Mouse (Mus musculus) liver, embryonic 16.5 days (tissue): ENCODE data around the gene Mki67. TPM values are rescaled to one million over a fixed set of nuclear protein-coding genes. Genes with fewer than 3 reads are reported as not detected.

Source experiments
- ATAC-seq: fragments of 200-750 bp; cut with Nextera tagmentation; 2 replicates; pipeline ENCODE4 v1.8.0; 2017; ENCODE audit warnings: low read depth, mild to moderate bottlenecking, moderate number of reproducible peaks, moderate library complexity
- H3K27ac ChIP-seq: fragments of 300-500 bp; sonication (generic); 2 replicates; pipeline ENCODE4 v1.5.1; 2014; ENCODE audit warnings: mild to moderate bottlenecking, low read length
- H3K27me3 ChIP-seq: fragments of 300-500 bp; sonication (generic); 2 replicates; pipeline ENCODE4 v1.6.1; 2014; ENCODE audit warnings: low read depth, low read length, mixed read lengths; ENCODE audit not compliant: control insufficient read depth, insufficient read depth
- H3K36me3 ChIP-seq: fragments of 300-500 bp; sonication (generic); 2 replicates; pipeline ENCODE4 v1.6.1; 2014; ENCODE audit warnings: mild to moderate bottlenecking; ENCODE audit not compliant: control insufficient read depth, insufficient read depth
- H3K4me1 ChIP-seq: fragments of 300-500 bp; sonication (generic); 2 replicates; pipeline ENCODE4 v1.6.1; 2014; ENCODE audit warnings: low read depth, low read length, mixed read lengths; ENCODE audit not compliant: control insufficient read depth
- H3K4me2 ChIP-seq: fragments of 300-500 bp; sonication (generic); 2 replicates; pipeline ENCODE4 v1.6.1; 2014; ENCODE audit warnings: low read depth, low read length, mixed read lengths
- H3K4me3 ChIP-seq: fragments of 300-500 bp; sonication (generic); 2 replicates; pipeline ENCODE4 v1.5.1; 2014; ENCODE audit warnings: low read depth, mild to moderate bottlenecking, low read length
- H3K9ac ChIP-seq: fragments of 300-500 bp; sonication (generic); 2 replicates; pipeline ENCODE4 v1.6.1; 2014; ENCODE audit warnings: low read depth, low read length
- H3K9me3 ChIP-seq: fragments of 300-500 bp; sonication (generic); replicated peaks from 2 replicates; pipeline ENCODE4 v1.6.1; 2016; ENCODE audit warnings: low read length; ENCODE audit not compliant: control insufficient read depth
- WGBS: fragments of 180-500 bp; shearing (Covaris S2); extraction: QIAGEN DNeasy Blood & Tissue Kit; methylation state at CpG from one replicate; pipeline ENCODE4 v1.1.7; 2014; ENCODE audit not compliant: insufficient replicate concordance; 5-methylcytosine and 5-hydroxymethylcytosine counted together
- polyA plus RNA-seq: library from polyadenylated mRNA; unstranded; fragments of >200 nt; fragmentation: Nextera tagmentation; extraction: Ambion mirVana; gene quantifications from 2 replicates; pipeline ENCODE4 v1.2.1, GENCODE M21; 2015

Mki67 gene
- polyA plus RNA-seq = 81.1 and 89.2 TPM in 2 replicates

DNA sequence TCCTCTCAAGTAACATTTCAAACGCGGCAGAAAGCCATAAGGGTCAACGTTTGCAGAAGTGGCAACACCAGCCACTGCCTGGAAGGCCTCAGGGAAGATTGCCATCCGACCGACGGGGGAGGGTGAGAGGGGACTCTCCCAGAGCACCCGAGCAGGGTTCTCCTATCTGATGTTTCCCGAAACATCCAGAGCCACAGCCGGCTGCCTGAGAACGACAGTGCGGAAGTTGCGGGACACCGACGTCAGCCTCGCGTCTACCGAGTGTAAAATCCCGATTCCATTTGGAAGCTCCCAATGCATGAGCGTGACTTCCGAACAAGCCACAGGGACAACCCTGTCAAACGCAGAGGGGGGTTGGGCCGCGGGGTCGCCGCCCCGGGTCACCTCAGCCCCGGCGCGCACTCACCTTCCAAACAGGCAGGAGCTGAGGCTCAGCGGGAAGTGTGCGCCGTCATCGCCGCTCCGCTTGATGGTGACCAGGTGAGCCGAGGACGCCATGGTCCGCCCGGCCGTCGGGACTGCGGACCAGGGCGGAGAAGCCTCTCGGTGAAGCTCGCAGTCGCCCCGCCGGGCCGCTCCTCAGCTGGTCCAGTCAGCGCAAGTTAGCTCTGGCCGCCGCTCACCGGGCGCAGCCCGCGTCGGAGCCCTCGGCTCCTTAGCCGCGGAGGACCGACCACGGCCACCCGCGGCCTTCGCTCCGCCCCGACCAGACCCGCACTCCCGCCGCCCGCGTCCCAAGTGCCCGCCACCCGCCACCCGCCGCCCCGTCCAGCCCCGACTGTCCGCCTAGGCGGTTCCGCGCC, at the start of gene Mki67:
TSS of gene Mki67 (minus strand) at position 720 of the 803 bp plus-strand sequence.
- peak; percentile 31 for ATAC-seq

DNA sequence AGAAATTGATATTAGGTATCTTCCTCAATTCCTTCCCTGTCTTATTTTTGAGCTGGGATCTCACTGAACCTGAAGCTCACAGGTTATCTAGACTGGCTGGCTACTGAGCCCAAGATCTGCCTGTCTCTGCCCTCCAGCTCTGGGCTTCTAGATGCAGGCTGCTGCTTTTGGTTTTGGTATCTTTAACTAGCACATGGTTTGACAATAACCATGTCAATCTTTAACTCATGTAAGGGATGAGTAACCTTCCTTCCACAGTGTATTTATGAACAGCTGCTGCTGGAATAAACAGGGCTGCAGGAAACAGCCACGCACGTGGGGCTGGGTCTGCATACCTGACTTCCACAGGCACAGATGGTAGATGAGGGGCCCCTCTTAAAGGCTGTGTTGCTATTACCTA, 47.1 kb upstream of the Mki67 start:
- 60% methylated on average over 2 of the region's 2 CpGs for WGBS
- H3K9ac ChIP-seq = no peak overlapping the region
- H3K4me3 ChIP-seq = no peak overlapping the region
- H3K27me3 ChIP-seq = no peaks in the 10 kb centered on the region
- no peak overlapping the region for H3K4me2 ChIP-seq
- H3K36me3 ChIP-seq = no peaks in the 10 kb centered on the region
- no peaks in the 10 kb centered on the region for H3K4me1 ChIP-seq
- no peak overlapping the region for H3K27ac ChIP-seq
- H3K9me3 ChIP-seq = no peaks in the 10 kb centered on the region
- no peak for ATAC-seq

More for the DNA sequence above, at the start of gene Mki67:
- Histone ChIP-seq H3K9ac (peak within 1 kb of the TSS; percentile 100), H3K27ac (peak within 1 kb of the TSS; percentile 94), H3K36me3 (peaks cover 14% of the 10 kb centered on the region), H3K4me3 (peak within 1 kb of the TSS; percentile 98), H3K27me3 (no peaks in the 10 kb centered on the region), H3K9me3 (no peaks in the 10 kb centered on the region), H3K4me1 (peaks cover 33% of the 10 kb centered on the region), H3K4me2 (peak within 1 kb of the TSS; percentile 92)
- WGBS = under 1% methylated on average over 76 of the region's 82 CpGs

DNA sequence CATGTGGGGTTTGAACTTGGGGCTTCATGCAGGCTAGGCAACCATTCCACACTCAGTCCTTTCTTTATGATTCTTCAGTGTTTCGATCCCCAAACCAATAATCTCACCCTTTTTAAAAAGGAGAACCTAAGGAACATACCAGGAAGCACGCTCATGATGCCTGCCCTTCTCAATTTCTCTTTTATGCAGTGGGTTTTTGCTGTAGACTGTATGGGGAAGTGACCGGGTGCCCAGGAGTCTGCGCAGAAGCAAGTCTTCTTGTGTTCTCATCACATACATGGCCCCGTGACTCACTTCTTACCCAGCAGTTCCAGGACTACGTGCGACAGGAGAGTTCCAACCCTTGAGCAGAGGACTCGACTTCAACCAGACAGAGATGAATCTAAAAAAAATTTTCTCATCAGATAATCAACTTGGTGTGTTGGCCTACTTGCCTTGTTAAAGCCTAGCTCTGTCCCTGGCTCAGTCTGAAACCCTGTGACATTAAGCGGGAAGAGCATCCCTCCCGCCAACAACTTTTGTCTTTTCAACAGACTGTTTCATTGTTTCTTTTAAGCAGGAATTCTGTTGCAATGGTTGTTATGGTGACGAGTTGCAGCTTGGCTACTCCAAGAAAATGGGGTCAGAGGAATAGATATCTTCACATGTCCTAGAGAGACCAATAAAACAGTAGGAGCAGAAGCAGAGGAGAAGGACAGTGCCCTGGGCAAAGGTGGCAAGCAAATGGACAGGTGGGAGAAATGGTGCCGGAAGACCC, 42.8 kb upstream of the Mki67 start:
- Histone ChIP-seq H3K4me1 (no peaks in the 10 kb centered on the region), H3K27ac (no peak overlapping the region), H3K9ac (no peak overlapping the region), H3K9me3 (no peaks in the 10 kb centered on the region), H3K4me3 (no peak overlapping the region), H3K4me2 (no peak overlapping the region), H3K36me3 (no peaks in the 10 kb centered on the region), H3K27me3 (no peaks in the 10 kb centered on the region)
- ATAC-seq = no peak
- WGBS = 61% methylated on average over 12 of the region's 12 CpGs

DNA sequence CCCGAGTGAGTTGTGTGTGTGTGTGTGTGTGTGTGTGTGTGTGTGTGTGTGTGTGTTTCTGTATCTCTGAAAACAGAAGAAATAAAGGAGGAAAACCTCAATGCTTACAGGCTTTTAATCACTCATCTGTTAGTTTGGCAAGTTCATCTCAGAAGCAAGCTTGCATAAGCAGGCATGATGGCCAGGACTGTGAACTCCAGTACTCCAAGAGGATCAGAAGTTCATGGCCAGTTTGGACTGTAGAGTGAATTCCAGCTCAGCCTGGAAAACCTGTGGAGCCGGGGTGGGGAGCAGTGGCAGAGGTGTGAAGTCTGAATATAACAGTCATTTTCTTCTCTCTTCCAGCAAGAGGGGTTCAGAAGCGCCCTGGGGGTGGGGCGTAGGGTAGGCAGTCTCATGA, 42.0 kb upstream of the Mki67 start:
- ATAC-seq = no peak
- Histone ChIP-seq H3K4me2 (no peak overlapping the region), H3K4me1 (no peaks in the 10 kb centered on the region), H3K9ac (no peak overlapping the region), H3K27ac (no peak overlapping the region), H3K36me3 (no peaks in the 10 kb centered on the region), H3K27me3 (no peaks in the 10 kb centered on the region), H3K4me3 (no peak overlapping the region), H3K9me3 (no peaks in the 10 kb centered on the region)
- 55% methylated on average over 4 of the region's 4 CpGs for WGBS

DNA sequence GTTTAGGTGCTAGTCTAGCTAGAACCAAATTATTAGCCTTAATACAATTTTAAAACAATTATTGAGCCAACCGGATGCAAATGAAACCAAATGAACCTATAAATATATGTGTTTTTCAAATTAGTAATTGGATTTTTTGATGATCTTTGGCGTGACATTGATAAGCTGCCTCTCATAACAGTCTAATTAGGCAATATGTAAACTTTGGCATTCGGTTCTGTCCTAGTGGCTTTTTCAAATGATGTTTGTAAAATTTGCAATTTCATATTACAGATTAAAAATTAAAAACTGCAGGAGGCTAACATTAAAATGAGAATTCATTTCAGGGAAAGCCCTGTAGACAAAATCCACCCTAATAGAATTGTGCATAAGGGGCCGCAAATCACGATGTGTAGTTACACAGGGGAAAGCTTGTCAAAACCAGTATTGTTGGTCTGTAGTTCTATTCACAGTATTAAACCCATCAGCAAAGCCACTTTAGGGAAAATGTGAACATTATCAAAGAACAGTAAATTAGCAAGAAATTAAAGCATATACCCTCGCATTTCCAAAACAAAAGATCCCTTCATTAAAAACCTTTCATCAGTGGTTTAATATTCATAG, 40.9 kb upstream of the Mki67 start:
- Histone ChIP-seq H3K9me3 (no peaks in the 10 kb centered on the region), H3K4me3 (no peak overlapping the region), H3K36me3 (no peaks in the 10 kb centered on the region), H3K27me3 (no peaks in the 10 kb centered on the region), H3K27ac (no peak overlapping the region), H3K4me1 (no peaks in the 10 kb centered on the region), H3K4me2 (no peak overlapping the region), H3K9ac (no peak overlapping the region)
- no peak for ATAC-seq
- 68% methylated on average over 6 of the region's 6 CpGs for WGBS

DNA sequence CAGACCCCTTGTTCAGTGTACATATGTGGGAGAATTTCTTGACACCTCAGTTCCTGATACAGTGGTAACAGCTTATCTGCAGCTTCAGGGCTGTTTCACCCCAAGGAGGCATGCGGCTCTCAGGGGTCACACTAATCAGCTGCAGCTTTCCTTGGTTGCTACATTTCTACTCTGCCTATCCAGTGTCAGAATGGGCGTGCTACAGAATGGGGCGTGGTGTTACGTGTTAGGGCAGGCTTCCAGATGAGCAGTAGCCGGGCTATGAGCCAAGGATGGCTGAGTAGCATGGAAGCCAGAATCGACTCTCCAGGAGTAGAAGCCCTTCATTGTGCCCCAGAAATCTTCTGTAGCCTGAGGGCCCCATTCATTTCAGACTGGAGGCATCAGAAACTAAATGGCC, 32.8 kb upstream of the Mki67 start:
- no peak overlapping the region for H3K9ac ChIP-seq
- no peaks in the 10 kb centered on the region for H3K9me3 ChIP-seq
- 46% methylated on average over 6 of the region's 6 CpGs for WGBS
- H3K36me3 ChIP-seq = no peaks in the 10 kb centered on the region
- no peak for ATAC-seq
- no peak overlapping the region for H3K4me3 ChIP-seq
- H3K4me1 ChIP-seq = no peaks in the 10 kb centered on the region
- H3K27me3 ChIP-seq = no peaks in the 10 kb centered on the region
- no peak overlapping the region for H3K27ac ChIP-seq
- H3K4me2 ChIP-seq = no peak overlapping the region

DNA sequence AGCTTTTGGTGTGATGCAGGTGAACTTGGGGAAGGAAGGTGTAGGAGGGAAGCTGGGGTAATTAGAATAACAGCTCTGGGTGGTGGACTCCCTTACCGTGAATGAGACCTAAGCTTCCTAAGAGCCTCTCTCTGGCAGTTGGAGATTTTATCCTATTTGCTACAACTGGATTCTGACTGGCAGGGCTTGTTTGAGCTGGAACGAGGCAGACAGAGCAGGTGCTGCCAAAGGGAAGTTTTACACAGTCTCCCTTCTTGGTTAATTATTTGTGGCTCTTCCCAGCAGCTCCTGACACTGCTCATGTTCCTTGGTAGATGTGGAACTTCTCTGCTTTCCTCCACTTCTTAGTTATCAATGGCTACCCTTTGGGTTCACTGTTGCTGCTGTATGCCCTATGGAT, 30.9 kb upstream of the Mki67 start:
- Histone ChIP-seq H3K9ac (no peak overlapping the region), H3K36me3 (no peaks in the 10 kb centered on the region), H3K27me3 (no peaks in the 10 kb centered on the region), H3K4me2 (no peak overlapping the region), H3K27ac (no peak overlapping the region), H3K9me3 (no peaks in the 10 kb centered on the region), H3K4me1 (no peaks in the 10 kb centered on the region), H3K4me3 (no peak overlapping the region)
- ATAC-seq = no peak
- WGBS = 39% methylated on average over 2 of the region's 2 CpGs

DNA sequence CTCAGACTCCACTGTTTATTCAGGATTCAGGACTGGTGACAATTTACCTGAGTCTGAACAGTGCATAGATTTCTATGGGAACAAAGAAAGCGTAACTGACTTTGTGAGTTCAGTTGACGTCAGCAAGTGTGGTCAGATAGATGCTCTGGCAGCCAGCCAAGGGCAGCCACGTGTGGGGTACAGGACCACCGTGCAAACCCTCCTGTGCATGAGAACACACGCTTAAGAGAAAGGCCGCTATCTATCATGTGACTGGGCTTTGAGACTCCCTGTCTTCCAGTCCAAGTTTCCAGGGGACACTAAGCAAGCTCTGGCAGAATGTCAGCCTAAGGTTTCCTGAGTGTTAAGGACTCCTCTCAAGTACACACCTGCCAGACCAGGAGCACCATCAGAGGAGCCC, 30.4 kb upstream of the Mki67 start:
- ATAC-seq = no peak
- H3K9ac ChIP-seq = no peak overlapping the region
- no peak overlapping the region for H3K4me3 ChIP-seq
- H3K27me3 ChIP-seq = no peaks in the 10 kb centered on the region
- H3K36me3 ChIP-seq = no peaks in the 10 kb centered on the region
- no peaks in the 10 kb centered on the region for H3K9me3 ChIP-seq
- no peaks in the 10 kb centered on the region for H3K4me1 ChIP-seq
- 46% methylated on average over 6 of the region's 6 CpGs for WGBS
- no peak overlapping the region for H3K27ac ChIP-seq
- no peak overlapping the region for H3K4me2 ChIP-seq

DNA sequence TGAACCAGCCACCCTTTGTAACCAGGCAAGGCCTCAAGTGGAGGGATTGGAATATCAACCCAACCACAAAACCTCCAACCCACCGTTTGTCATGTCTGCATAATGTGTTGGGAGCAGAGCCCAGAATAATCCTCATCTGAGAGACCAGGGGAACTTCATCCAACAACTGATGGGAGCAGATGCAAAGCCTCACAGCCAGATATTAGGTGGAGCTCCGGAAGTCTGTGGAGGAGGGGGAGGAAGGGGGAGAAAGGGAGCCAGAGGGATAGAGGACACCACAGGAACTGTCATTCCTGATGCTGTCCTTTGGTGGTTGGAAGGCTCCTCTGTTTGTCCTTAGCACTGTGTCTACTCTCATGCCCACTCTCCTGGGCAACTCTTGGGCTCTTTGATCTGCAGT, 28.9 kb upstream of the Mki67 start:
- H3K4me2 ChIP-seq = no peak overlapping the region
- H3K9ac ChIP-seq = no peak overlapping the region
- no peaks in the 10 kb centered on the region for H3K36me3 ChIP-seq
- no peak overlapping the region for H3K27ac ChIP-seq
- WGBS = 47% methylated on average over 2 of the region's 2 CpGs
- H3K9me3 ChIP-seq = no peaks in the 10 kb centered on the region
- no peak for ATAC-seq
- H3K27me3 ChIP-seq = no peaks in the 10 kb centered on the region
- H3K4me1 ChIP-seq = no peaks in the 10 kb centered on the region
- no peak overlapping the region for H3K4me3 ChIP-seq
